Mouse (Mus musculus): ENCODE data around the gene Dhrs7b. TPM values are rescaled to one million over a fixed set of nuclear protein-coding genes. Genes with fewer than 3 reads are reported as not detected.
"Not testable (repeated sequence)": the region's sequence is repeated elsewhere in the genome, so short reads cannot be mapped to it uniquely, and the experiment has no call there.

The Dhrs7b gene
- polyA plus RNA-seq, 1 experiment, result 19.9 TPM

DNA sequence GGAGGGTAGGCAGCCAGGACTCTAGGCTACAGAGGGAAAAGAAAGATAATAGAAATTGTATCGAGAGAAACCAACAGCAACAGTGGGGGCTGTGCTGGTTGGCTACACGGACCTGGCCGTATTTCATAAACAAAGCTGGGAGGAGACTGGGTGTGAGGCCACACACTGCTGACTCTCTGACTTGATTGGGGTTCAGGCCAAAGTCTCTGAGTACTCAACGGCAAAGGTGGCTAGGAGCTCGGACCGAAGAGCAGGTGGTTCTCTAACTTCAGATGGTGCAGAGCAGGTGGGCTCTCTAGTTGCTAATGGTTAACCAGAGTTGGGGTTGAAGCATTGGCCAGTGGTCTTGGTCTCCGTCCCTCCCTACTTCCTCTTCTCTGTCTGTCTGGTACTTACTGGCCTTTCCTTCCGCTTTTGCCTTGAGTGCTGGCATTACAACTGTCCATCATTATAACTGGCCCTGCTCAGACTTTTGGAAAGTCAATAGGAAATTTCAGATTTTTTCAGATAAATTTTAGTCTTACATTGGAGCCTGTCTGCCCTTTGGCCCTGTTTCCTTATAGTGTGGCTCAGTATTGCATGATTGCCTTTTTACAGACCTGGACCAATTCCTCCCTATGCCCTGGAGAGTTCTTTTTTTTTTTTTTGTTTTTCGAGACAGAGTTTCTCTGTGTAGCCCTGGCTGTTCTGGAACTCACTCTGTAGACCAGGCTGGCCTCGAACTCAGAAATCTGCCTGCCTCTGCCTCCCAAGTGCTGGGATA is 7.4 kb downstream of the Dhrs7b start:
- DNase-seq (ENCODE audit: extremely low spot score in 1 of 2, low spot score in 1 of 2), result no peak

DNA sequence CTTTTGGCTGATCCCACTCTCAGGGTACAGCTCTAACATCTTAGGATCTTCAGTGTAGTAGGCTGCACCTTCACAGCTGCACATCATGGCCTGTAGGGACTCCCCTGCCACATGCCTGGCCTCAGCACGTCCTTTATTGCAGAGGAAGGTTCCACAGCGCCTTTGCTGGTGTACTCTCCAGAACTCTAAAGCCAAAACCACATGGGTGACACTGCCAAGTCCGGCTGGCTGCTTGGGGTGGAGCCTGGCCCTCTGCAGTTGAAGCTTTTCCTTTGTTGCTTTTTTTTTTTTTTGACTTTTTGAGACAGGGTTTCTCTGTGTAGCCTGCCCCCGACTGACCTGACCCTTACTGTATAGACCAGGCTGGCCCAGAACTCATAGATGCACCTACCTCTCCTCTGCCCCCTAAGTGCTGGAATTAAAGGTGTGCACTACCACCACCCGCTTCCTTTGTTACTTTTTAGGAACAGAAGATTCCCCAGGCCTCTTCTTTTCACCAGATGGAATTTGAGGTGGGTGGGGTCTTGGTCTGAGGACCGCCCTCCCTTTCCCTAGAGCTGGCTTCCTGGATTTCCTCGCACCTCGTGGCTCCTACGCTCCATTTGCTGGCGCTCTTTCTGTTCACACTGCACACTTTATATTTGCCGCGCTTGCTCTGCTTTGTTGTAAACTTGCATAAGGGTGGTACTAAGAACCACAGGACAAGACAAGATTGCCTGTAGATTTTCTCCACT is 11.2 kb downstream of the Dhrs7b start:
- no peak for DNase-seq (ENCODE audit: extremely low spot score in 1 of 2, low spot score in 1 of 2)

DNA sequence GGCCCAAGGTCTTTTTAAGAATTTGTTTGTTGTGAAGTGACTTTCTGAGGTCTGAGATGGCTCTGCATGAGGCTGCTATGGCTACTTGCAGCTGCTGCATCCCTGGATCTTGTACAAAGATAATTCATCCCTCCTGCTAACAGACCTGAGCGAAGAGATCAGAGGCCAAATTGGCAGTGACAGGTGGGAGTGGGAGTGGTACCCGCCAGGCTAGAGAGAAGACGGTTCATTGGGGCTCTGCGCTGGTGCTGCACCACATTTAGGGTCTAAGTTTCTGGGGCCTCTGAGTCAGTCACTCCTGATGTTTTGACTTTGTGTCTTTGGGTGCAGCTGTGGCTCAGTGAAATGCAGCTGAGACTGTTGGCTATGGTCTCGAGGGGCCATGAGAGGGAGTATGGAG is 13.0 kb downstream of the Dhrs7b start:
- no peak for DNase-seq (ENCODE audit: extremely low spot score in 1 of 2, low spot score in 1 of 2)

DNA sequence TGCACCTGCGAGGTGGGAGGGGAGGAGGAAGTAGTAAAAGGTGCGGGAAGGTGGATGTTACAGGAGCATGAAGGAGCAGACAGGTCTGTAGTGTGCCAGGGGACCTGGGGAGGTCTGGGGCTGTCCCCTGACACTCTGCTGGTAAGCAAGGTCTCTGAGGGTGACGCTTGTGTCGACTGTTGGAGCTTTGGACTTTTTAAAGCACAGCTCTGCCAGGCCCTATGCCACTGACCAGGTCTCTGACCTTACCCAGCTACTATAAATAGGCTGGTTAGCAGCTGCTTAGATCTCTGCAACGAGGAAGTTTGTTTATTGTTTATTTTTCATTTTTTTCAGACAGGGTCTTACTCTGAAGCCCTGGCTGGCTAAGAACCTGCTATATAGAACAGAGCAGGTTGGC is 15.0 kb downstream of the Dhrs7b start:
- no peak for DNase-seq (ENCODE audit: extremely low spot score in 1 of 2, low spot score in 1 of 2)

DNA sequence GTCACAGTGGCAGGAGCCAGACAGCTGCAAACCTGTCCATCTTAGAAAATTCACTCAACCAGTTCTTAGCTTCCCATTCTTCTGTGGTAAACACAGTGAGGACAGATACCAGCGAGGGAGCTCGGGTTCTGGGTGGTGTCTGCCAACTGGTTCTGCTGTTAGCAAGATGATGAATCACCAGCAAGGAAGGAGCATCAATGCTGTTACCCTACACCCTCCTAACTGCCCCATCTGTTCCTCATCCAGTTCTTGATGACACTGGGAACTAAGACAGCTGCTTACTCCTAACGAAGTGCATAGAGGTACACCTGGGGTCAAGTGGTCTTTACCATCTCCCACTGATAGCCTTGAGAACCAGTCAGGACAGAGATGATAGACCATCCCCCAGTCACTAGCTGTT is 26.2 kb downstream of the Dhrs7b start:
- peak in 1 of 2 experiments; percentile 47 for DNase-seq (ENCODE audit: extremely low spot score in 1 of 2, low spot score in 1 of 2)

DNA sequence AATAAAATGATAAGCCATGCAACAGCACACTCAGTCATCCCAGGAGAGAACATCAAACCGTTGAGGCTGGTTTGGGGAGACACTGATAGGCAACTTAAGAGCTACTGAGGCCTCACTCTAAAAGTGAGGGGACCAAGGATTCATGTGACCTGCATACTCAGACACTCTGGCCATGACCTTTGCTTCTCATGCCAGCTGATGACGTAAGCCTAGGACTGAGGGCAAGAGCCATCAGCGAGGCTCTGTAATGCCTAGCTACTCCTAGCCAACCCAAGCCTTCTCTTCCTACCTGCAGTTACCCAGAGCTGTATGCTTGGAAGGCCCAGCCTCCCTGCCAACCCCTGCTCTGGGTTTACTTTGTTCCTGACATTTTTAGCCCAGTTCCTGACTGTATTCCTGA is 31.6 kb downstream of the Dhrs7b start:
- DNase-seq (ENCODE audit: extremely low spot score in 1 of 2, low spot score in 1 of 2), result no peak

DNA sequence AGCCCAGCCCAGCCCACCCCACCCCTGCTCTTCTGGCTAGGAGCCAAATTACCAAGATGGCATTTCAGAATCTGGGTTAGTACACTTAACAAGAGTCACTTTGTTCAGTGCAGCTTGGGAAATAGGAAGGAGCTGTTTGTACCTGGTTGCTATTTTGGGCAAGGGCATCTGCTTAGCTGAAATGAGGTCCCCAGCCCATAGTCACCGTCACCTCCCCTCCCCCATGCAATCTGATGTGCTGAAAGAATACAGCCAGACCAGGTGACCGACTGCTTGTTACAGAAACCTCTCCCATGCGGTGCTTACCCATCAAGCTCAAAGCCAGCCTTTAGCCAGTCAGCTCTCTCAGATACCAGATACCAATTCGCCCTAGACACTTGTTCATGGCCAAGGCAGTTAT is 32.8 kb downstream of the Dhrs7b start:
- no peak for DNase-seq (ENCODE audit: extremely low spot score in 1 of 2, low spot score in 1 of 2)

DNA sequence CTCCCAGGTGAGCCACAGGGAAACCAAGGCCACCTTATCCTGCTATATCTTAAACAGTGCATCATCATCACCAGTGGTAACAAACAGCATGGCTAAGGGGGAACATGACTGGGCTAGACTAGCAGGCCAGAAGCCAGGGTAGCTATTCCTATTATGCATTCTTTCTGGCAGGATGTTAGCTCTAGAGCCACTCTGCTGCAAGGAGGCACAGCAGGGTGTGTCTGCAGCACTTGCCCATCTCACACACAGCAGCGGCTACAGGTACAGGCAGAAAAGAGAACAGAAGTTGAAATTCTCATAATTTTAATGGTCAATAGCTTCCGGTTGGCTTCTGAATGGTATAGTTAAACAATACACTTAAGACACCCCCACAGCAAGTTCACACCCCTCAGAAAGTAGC is 33.7 kb downstream of the Dhrs7b start:
- DNase-seq (ENCODE audit: extremely low spot score in 1 of 2, low spot score in 1 of 2), result no peak

DNA sequence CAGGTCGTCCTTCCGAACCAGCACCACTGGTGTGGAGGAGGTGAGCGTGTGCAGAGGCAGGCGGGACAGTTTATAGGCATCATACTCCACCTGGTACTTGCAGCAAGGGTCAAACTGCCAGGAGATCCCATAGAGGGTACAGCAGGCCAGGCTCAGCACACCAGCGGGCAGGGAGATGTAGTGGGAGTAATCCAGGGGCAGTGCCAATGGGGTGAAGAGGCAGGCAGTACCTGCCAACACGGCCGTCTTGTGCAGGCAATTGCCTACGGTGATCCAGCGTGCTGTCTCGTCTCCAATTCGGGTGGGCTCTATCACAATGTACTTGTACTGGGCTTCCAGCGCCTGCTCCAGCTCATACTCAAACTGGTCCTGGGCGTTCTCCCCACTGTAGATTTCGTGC is 34.5 kb downstream of the Dhrs7b start:
- DNase-seq (ENCODE audit: extremely low spot score in 1 of 2, low spot score in 1 of 2), result no peak

DNA sequence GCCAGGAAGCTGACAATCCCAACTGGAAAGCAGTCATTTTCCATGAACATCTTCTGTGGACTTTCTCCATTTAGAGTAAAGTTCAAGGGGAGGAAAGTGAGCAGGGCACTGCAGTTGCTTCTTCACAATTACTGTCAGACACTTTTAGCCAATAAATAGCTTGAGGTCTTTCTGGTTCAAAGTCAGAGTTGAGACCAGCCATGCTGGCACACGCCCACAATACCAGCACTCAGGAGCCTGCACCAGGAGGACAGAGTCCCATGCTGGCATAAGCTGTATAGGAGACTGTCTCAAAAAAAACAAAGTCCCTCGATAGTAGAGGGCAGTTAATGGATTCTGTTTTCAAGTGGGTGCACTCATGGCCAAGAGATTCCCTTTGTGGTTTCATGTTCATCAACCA is 35.6 kb downstream of the Dhrs7b start:
- DNase-seq (ENCODE audit: extremely low spot score in 1 of 2, low spot score in 1 of 2), result no peak

DNA sequence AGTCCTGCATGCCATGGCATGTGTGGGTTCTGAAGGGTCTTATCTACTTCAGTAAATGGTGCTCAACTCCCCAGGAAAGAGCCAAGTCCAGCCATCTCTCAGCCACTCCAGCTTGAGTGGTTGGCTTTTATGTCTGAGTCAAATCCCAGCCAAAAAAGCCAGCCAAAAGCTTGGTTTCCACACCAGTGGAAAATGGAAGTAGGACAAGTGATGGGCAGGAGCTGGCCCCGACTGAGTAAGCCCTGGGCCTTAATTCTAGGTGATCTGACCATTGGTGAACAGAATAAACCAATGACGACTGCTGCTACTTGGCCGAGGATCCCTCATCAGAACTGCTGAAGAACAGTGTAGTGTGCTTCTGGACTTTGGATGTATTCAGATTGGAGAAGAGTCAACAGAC is 37.0 kb downstream of the Dhrs7b start:
- no peak for DNase-seq (ENCODE audit: extremely low spot score in 1 of 2, low spot score in 1 of 2)

DNA sequence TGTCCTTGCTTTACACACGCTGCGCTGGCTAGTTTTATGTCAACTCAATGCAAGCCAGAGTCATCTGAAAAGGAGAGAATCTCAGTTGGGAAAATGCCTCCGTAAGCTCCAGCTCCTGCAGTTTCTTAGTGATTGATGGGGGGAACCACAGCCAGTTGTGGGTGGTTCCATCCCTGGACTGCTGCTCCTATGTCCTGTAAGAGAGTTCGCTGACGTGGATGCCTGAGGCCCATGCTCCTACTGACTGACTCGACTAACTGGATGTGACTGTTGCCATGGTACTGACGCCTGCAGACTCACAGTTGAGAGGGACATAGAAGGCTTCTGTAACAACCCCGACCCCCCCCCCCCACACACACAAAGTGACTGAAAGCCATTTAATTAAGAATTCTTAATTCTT is 37.5 kb downstream of the Dhrs7b start:
- no peak for DNase-seq (ENCODE audit: extremely low spot score in 1 of 2, low spot score in 1 of 2)

DNA sequence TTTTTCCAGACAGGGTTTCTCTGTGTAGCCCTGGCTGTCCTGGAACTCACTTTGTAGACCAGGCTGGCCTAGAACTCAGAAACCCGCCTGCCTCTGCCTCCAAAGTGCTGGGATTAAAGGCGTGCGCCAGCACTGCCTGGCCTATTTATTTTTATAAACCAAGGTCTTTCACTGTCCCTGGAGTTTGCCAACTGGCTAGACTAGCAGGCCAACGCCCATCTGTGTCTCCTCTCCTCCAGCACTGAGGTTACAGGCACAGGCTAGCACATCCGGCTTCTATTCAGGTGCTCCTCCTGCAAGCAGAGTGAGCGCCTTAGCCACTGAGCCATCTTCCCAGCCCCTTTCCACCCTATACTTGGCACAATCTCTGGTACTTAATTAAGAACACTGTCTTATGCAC is 39.0 kb downstream of the Dhrs7b start:
- DNase-seq (ENCODE audit: extremely low spot score in 1 of 2, low spot score in 1 of 2), result not testable (repeated sequence)

DNA sequence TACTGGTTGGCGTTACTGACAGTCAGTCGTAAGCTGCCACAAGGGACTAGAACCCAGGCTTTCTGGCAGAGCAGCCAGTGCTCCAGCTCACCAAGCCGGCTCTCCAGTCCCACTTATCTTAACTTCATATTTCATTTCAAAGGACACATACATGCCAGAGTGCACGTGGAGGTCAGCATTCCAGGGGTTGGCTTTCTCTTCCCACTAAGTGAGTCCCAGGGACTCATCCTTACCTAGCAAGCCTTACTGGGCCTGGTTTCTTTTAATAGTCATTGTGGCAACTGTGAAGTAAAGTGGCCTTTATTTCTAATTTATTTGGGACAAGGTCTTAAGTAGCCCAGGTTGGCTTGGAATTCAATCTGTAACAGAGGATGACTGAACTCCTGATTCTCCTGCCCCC is 41.0 kb downstream of the Dhrs7b start:
- no peak for DNase-seq (ENCODE audit: extremely low spot score in 1 of 2, low spot score in 1 of 2)

DNA sequence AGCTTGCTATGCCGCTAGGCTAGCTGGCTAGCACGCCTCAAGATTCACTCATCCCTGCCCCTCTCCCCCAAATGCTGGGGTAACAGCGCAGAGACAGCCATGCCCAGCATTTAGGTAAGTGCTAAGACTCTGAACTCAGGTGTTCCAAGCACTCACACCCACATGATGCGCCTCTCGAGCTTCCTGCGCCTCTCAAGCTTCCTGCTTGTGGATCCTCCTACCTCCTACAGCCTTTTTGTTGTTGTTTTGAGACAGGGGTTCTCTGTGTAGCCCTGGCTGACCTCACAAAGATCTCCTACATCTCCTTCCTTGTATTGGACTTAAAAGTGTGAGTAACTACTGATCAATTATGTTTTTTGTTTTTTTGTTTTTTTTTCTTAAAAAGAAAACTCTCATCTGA is 42.7 kb downstream of the Dhrs7b start:
- DNase-seq (ENCODE audit: extremely low spot score in 1 of 2, low spot score in 1 of 2), result no peak

DNA sequence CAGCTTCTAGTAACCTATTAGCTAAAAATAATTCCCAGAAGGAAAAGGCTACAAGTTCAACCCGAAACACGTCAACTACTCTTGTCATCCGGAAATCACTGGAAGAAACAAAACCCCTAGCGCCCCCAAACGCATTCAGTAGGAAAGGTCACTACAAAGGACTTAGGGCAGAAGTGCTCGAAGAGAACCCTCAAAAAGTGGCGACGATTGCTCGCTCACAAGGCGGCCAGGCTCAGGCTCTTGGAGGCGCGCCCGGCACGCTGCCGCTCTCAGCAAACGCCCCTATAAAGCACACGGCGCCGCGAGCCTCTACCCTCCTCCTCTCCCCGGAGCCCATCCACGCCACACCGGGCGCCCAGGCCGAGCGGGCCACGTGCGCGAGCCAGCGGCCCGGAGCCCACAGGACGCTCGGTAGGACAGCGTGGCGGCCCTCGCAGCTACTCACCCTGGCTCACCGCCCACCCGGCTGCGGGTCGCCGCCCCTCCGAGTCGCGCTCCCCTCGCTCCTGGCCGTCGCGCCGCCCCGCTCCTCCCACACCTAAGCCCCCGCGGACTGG is 47.7 kb downstream of the Dhrs7b start:
- peak in 1 of 2 experiments; percentile 58 for DNase-seq (ENCODE audit: extremely low spot score in 1 of 2, low spot score in 1 of 2)

DNA sequence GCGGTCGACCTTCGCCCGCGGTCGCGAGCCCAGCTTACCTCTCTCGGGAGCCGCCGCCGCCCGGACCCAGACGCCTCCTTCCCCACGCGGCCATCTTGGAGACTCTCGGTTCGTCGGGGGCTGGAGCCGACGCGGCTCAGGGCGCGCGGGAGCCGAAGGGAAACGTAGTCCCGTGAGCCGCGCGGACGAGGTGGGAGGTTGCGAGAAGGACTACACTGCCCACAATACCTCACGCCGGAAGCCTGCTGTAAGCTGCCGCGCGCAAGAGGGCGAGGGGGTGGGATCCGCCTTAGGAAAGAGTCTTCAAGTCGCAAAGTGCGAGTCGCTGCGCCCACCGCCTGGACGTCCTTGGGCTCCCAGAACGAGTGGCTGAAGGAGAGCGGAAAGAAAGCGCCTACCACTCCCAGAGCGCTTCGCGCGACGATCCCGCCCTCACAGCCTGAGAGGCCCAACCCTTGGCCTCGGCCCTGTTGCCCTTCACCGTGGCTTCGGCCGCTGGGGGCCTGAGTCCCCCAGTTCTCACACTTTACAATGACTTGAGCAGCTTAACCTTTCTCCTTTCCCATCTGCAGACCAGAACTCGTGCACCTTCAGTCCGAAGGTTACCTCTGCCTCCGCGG is 48.4 kb downstream of the Dhrs7b start, which contains the start of gene Tmem11:
TSS of gene Tmem11 (minus strand) at position 598 of the 620 bp plus-strand sequence.
- DNase-seq (ENCODE audit: extremely low spot score in 1 of 2, low spot score in 1 of 2), result peak; percentile 98

DNA sequence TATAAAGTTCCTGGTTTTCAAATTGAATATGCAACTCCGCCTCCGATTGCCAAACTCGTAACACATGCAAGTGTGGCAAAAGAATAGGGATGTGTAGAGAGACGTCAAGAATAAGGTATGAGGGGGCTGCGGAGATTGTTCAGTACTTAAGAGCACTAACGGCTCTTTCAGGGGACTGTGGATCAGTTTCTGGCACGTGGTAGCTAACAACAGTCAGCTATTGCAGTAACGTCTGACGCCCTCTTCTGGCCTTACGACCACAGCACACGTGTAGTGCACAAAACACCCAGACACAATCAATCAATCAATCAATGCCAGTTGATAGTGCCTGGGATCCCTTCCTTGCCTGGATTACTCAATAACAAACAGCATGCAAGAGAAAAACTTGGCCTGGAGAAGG is 49.0 kb downstream of the Dhrs7b start:
- peak; percentile 27 to 63 for DNase-seq (ENCODE audit: extremely low spot score in 1 of 2, low spot score in 1 of 2)

DNA sequence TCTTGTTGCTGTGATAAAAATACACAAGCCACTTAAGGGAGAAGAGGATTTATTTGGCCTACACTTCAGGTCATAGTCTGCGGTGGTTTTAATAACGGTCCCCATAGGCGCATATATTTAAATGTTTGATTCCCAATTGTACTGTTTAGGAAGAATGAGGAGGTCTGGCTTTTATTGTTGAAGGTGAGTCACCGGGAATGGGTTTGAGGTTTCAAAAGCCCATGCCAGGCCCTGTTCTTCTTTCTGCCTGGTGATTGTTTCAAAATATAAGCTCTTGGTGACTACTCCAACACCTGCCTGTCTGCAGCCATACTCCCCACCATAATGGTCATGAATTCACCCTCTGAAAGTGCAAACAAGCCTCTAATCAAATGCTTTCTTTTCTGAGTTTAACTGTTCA is 50.1 kb downstream of the Dhrs7b start:
- DNase-seq (ENCODE audit: extremely low spot score in 1 of 2, low spot score in 1 of 2), result no peak

DNA sequence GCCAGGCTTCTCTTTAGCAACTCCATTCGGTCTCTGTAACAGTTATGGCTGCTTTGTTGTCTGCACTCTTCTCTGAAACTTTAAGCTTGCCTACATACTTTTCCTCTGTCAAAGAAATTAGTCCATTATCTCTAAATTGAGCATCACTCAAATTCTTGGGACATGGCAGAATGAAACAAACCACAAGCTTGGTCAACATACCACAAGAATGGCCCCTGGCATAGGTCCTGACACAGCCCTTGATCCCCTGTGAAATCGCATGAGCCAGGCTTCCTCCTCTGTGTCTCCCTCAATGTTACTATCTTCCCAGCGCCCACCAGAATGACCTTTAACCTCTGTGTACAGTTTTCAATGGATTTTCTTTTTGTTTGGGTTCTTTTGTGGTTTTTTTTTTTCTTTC is 52.0 kb downstream of the Dhrs7b start:
- DNase-seq (ENCODE audit: extremely low spot score in 1 of 2, low spot score in 1 of 2), result no peak

DNA sequence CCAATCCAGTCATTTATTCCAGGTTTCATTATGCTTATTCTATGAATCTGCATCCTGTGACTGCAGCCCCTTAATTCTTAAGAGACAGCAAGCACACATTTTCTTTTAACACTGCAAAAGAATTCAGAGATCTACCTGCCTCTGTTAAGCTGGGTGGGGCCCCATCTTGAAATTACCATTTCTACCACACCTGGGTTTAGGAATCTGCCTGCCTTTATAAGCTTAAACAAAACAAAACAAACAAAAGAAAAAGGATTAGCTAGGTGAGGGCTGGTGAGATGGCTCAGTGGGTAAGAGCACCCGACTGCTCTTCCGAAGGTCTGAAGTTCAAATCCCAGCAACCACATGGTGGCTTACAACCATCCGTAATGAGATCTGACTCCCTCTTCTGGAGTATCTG is 56.6 kb downstream of the Dhrs7b start:
- not testable (repeated sequence) for DNase-seq (ENCODE audit: extremely low spot score in 1 of 2, low spot score in 1 of 2)

Data from frontal cortex, adult 2 months (tissue).